Mouse (Mus musculus) cerebellum, adult 11-12 months (tissue): ENCODE data around the gene Cd69.

ENCODE experiments used
- DNase-seq: peaks from one replicate; pipeline ENCODE4 v3.0.0; 2022

Cd69 gene

GRCm38 (mm10) chr6:129222188-129222800, 52.9 kb downstream of the Cd69 start:
- no peak for DNase-seq

DNA sequence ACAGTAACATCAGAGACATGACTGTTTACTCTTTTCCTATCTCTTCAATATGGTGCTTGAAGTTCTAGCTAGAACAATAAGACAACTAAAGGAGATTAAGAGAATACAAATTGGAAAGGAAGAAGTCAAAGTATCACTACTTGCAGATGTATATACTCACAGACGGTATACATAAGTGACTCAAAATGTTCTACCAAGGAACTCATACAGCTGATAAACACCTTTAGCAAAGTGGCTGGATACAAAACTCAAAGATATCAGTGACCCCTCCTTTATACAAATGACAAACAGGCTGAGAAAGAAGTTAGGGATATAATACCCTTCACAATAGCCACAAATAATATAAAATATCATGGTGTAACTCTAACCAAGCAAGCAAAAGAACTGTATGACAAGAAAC, 54.2 kb downstream of the Cd69 start:
- DNase-seq = no peak

- DNase-seq = no peak
These were observed 55.2 kb downstream of the Cd69 start for GRCm38 (mm10) chr6:129219897-129220517.

DNA sequence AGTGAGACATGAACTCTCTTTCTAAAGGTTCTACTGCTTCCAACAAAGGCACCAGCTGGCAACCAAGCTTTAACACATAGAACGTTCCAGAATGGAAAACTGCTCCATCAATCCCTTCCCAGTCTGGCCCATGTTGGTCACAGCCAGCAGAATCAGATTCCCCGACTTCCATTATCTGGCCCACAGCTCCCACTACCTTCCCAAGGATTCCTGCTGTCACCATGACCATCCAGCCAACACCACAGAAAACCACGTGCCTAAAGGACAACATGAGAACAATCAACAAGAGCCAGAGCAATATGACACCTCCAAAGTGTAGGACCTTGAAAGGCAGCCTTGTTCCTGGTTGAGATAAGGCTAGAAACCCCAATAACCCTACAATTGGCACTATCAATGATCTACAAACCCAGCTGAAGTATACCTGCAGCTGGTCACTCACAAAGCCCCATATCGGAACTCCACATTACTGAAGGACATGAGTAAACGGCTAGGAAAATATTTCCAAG, 57.0 kb downstream of the Cd69 start:
- DNase-seq = no peak
